ENCODE assay signal across 9 mouse cellular contexts in genomic region chr6:37617431-37618011, GRCm38 (mm10).
DNase-seq lines count a peak whose midpoint lies in the region; ATAC-seq and TF ChIP-seq lines count a peak whose summit lies in the region.
"Had no signal": no experiment of that assay in that cellular context is flagged by ENCODE, and none has a peak within 500 bp of the region (broad histone marks: within the 10 kb centered on the region; RNA-seq: fewer than 3 reads in every experiment).

No protein-coding gene starts in this region.

- no peak for TF ChIP-seq CTCF in heart, adult 2 months (IDR thresholded peaks at IDR 0.05)
- TF ChIP-seq CTCF in spleen, adult 2 months (IDR thresholded peaks at IDR 0.05; ENCODE audit: extremely low read depth, insufficient read depth, insufficient read length, insufficient replicate concordance), result no peak

- peak; percentile 100 for ATAC-seq in granulocyte monocyte progenitor cell, adult 5-6 weeks (replicated peaks; ENCODE audit: poor library complexity, severe bottlenecking)
- ATAC-seq in liver, embryonic 16.5 days (ENCODE audit: low read depth), result peak; percentile 32; the same call in 1 of the 2 replicates

- H3K36me3 ChIP-seq in heart, adult 2 months (ENCODE audit: control insufficient read depth, insufficient read depth, low read length), result no peaks in the 10 kb centered on the region
- H3K36me3 ChIP-seq in liver, embryonic 16.5 days (ENCODE audit: control insufficient read depth, insufficient read depth), result no peaks in the 10 kb centered on the region
- H3K36me3 ChIP-seq in spleen, adult 2 months (ENCODE audit: control insufficient read depth, insufficient read depth, low read length), result no peaks in the 10 kb centered on the region

- no peak for TF ChIP-seq POLR2A in heart, adult 2 months (IDR thresholded peaks at IDR 0.05; ENCODE audit: insufficient read depth, low read depth, low read length)
- no peak for TF ChIP-seq POLR2A in spleen, adult 2 months (IDR thresholded peaks at IDR 0.05; ENCODE audit: low read depth, low read length)

- no peak overlapping the region for H3K4me3 ChIP-seq in heart, adult 2 months
- H3K4me3 ChIP-seq in liver, embryonic 16.5 days (ENCODE audit: low read depth, low read length), result no peak overlapping the region
- H3K4me3 ChIP-seq in spleen, adult 2 months (ENCODE audit: extremely low read depth, insufficient read depth, insufficient read length), result no peak overlapping the region; the same call in 1 of the 2 replicates

- no peak overlapping the region for H3K27ac ChIP-seq in heart, adult 2 months
- H3K27ac ChIP-seq in liver, embryonic 16.5 days (ENCODE audit: low read length), result no peak overlapping the region
- peak overlapping the region; percentile 80 for H3K27ac ChIP-seq in spleen, adult 2 months (ENCODE audit: insufficient read depth, low read length)
- H3K27ac ChIP-seq: liver, embryonic 14.5 days had no signal

- peak; percentile 26 to 48 for DNase-seq in heart, adult 2 months
- no peak for DNase-seq in heart, postnatal 25 days (ENCODE audit: low spot score)
- DNase-seq in NIH3T3 (ENCODE audit: low read depth), result peak; percentile 80
- peak; percentile 48 to 74 for DNase-seq in spleen, adult 2 months (ENCODE audit: low read depth in 1 of 2, low spot score in 2 of 2)
- DNase-seq in adrenal gland, adult 8-10 months, result no peak
- no peak for DNase-seq in adrenal gland, adult 18-20 months (ENCODE audit: low spot score in 2 of 2)

- intact Hi-C loops in heart, adult 2 months (cut with DNase I), result no loop called here
- intact Hi-C loops in heart, postnatal 25 days (cut with DNase I), result no loop called here

- WGBS in heart, adult 2 months, result 44% methylated on average over 10 of the region's 10 CpGs
- WGBS in liver, embryonic 16.5 days (ENCODE audit: insufficient replicate concordance), result 19% methylated on average over 10 of the region's 10 CpGs
- WGBS in spleen, adult 2 months, result 21% methylated on average over 10 of the region's 10 CpGs

- no peaks in the 10 kb centered on the region for H3K79me2 ChIP-seq in heart, adult 2 months (replicated peaks; ENCODE audit: control insufficient read depth, insufficient read depth, low read length)

- no peaks in the 10 kb centered on the region for H3K27me3 ChIP-seq in heart, adult 2 months (ENCODE audit: control insufficient read depth, insufficient read depth, low read length)
- no peaks in the 10 kb centered on the region for H3K27me3 ChIP-seq in liver, embryonic 16.5 days (ENCODE audit: control insufficient read depth, insufficient read depth, low read depth, low read length)
- no peaks in the 10 kb centered on the region for H3K27me3 ChIP-seq in spleen, adult 2 months (ENCODE audit: control insufficient read depth, insufficient read depth, low read length)

- H3K9me3 ChIP-seq in liver, embryonic 16.5 days (replicated peaks; ENCODE audit: control insufficient read depth, low read length), result no peaks in the 10 kb centered on the region

- no peak overlapping the region for H3K4me2 ChIP-seq in liver, embryonic 16.5 days (ENCODE audit: low read depth, low read length)

- no peak overlapping the region for H3K9ac ChIP-seq in heart, adult 2 months (ENCODE audit: low read depth, low read length)
- H3K9ac ChIP-seq in liver, embryonic 16.5 days (ENCODE audit: low read depth, low read length), result no peak overlapping the region
- H3K9ac ChIP-seq: liver, embryonic 14.5 days had no signal

- peaks cover 6% of the 10 kb centered on the region for H3K4me1 ChIP-seq in heart, adult 2 months (ENCODE audit: control insufficient read depth, insufficient read depth, low read length)
- no peaks in the 10 kb centered on the region; the same call in 1 of the 2 replicates for H3K4me1 ChIP-seq in liver, embryonic 16.5 days (ENCODE audit: control insufficient read depth, low read depth, low read length)
- H3K4me1 ChIP-seq in spleen, adult 2 months (ENCODE audit: control insufficient read depth, insufficient read depth, insufficient read length), result peaks cover 5% of the 10 kb centered on the region; the same call in 1 of the 2 replicates

- TF ChIP-seq EP300 in heart, adult 2 months (IDR thresholded peaks at IDR 0.05; ENCODE audit: insufficient read depth, low read depth, low read length), result 0 out of 2 replicates have a peak, but pooled peaks have one; percentile 12

Comparison
In these comparisons a context has a peak if more than half of its experiments do, and no peak if none do; other contexts are left out.
1. DNase-seq: peak in heart, adult 2 months (2 of 2), NIH3T3 (single experiment) and spleen, adult 2 months (2 of 2); none in heart, postnatal 25 days (single experiment), adrenal gland, adult 8-10 months (single experiment) and adrenal gland, adult 18-20 months (0 of 2).